Mouse (Mus musculus): ENCODE data around the gene Gpr39. TPM values are rescaled to one million over a fixed set of nuclear protein-coding genes. Genes with fewer than 3 reads are reported as not detected.
"Not testable (repeated sequence)": the region's sequence is repeated elsewhere in the genome, so short reads cannot be mapped to it uniquely, and the experiment has no call there.

The Gpr39 gene
- 0.11 and 0.20 TPM in 2 replicates for polyA plus RNA-seq (2015; fragmentation: Nextera tagmentation; extraction: Ambion mirVana)

- WGBS = 55% methylated on average over 15 of the region's 15 CpGs
- H3K36me3 ChIP-seq = no peaks in the 10 kb centered on the region
- H3K27ac ChIP-seq (replicated peaks) = no peak within 1 kb of the TSS
- H3K4me3 ChIP-seq (replicated peaks) = no peak within 1 kb of the TSS
- no peak within 1 kb of the TSS for H3K4me2 ChIP-seq (replicated peaks)
- no peaks in the 10 kb centered on the region for H3K9me3 ChIP-seq (replicated peaks)
- 0 out of 2 replicates have a peak, but pooled peaks have one; percentile 39 for ATAC-seq (ENCODE audit: insufficient number of reproducible peaks, low FRiP score, low TSS enrichment, low read depth)
- H3K4me1 ChIP-seq = 0 out of 2 replicates have a peak, but pooled peaks cover 6% of the 10 kb centered on the region
- H3K27me3 ChIP-seq = no peaks in the 10 kb centered on the region; the same call in 1 of the 2 replicates
- H3K9ac ChIP-seq = no peak within 1 kb of the TSS
These were observed at the start of gene Gpr39 for GRCm38 (mm10) chr1:125676790-125677273. Gpr39 (plus strand) TSS chr1:125676995.

GRCm38 (mm10) chr1:125639501-125640253 is 37.1 kb upstream of the Gpr39 start:
- 0 out of 2 replicates have a peak, but pooled peaks cover 6% of the 10 kb centered on the region for H3K4me1 ChIP-seq
- H3K27ac ChIP-seq (replicated peaks) = no peak overlapping the region
- H3K9me3 ChIP-seq (replicated peaks) = no peaks in the 10 kb centered on the region
- H3K4me3 ChIP-seq (replicated peaks) = no peak overlapping the region
- 58% methylated on average over 8 of the region's 8 CpGs for WGBS
- no peak overlapping the region for H3K9ac ChIP-seq
- no peak for ATAC-seq (ENCODE audit: insufficient number of reproducible peaks, low FRiP score, low TSS enrichment, low read depth)
- H3K36me3 ChIP-seq = no peaks in the 10 kb centered on the region
- no peak overlapping the region for H3K4me2 ChIP-seq (replicated peaks)
- H3K27me3 ChIP-seq = no peaks in the 10 kb centered on the region

GRCm38 (mm10) chr1:125643643-125644042 is 33.2 kb upstream of the Gpr39 start:
- ATAC-seq (ENCODE audit: insufficient number of reproducible peaks, low FRiP score, low TSS enrichment, low read depth) = no peak
- Histone ChIP-seq H3K36me3 (no peaks in the 10 kb centered on the region), H3K27me3 (no peaks in the 10 kb centered on the region), H3K27ac (replicated peaks) (no peak overlapping the region), H3K9me3 (replicated peaks) (no peaks in the 10 kb centered on the region), H3K9ac (no peak overlapping the region), H3K4me3 (replicated peaks) (no peak overlapping the region), H3K4me1 (0 out of 2 replicates have a peak, but pooled peaks cover 6% of the 10 kb centered on the region), H3K4me2 (replicated peaks) (no peak overlapping the region)
- 62% methylated on average over 1 of the region's 1 CpGs for WGBS

DNA sequence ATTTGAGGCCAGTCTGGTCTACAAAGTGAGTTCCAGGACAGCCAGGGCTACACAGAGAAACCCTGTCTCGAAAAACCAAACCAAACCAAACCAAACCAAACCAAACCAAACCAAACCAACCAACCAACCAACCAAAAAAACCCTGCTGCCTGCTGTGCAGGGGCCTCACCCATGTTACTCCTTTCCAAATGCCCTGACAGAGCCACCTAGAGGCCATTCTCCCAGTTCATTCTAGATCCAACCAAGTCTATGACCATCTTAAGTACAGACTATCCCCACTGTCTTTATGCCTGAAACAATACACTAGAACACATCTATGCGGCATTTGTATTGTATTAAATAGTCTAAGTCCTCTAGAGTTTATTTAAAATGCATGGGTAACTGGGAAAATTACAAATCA is 30.0 kb upstream of the Gpr39 start:
- H3K9me3 ChIP-seq (replicated peaks); H3K9ac ChIP-seq; H3K36me3 ChIP-seq; H3K4me3 ChIP-seq (replicated peaks); H3K27me3 ChIP-seq; H3K4me2 ChIP-seq (replicated peaks); ATAC-seq (ENCODE audit: insufficient number of reproducible peaks, low FRiP score, low TSS enrichment, low read depth); H3K27ac ChIP-seq (replicated peaks); H3K4me1 ChIP-seq: not testable (repeated sequence)
- WGBS = 91% methylated on average over 2 of the region's 2 CpGs

DNA sequence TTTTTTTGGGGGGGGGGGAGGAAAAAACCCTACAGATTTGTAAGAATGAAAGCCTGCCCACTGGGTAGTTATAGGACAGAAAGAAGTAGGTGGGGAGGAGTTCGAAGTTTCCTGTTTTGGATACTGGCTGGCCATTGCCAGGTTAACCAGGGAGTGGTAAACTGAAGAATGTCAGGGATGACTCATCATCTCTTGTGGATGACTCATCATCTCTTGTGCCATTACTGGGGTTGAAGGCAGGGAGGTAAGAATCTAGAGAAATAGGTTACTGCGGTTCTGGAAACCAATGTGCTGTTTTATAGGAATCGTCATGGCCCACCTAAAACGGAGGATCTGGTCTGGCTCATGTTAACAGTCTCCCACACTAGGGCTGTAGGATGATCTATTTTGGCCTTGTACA is 28.8 kb upstream of the Gpr39 start:
- no peak overlapping the region for H3K9ac ChIP-seq
- H3K27me3 ChIP-seq = no peaks in the 10 kb centered on the region
- H3K4me1 ChIP-seq = no peaks in the 10 kb centered on the region
- no peaks in the 10 kb centered on the region for H3K9me3 ChIP-seq (replicated peaks)
- H3K27ac ChIP-seq (replicated peaks) = no peak overlapping the region
- H3K4me2 ChIP-seq (replicated peaks) = no peak overlapping the region
- ATAC-seq (ENCODE audit: insufficient number of reproducible peaks, low FRiP score, low TSS enrichment, low read depth) = no peak
- no peak overlapping the region for H3K4me3 ChIP-seq (replicated peaks)
- 90% methylated on average over 4 of the region's 4 CpGs for WGBS
- H3K36me3 ChIP-seq = no peaks in the 10 kb centered on the region

DNA sequence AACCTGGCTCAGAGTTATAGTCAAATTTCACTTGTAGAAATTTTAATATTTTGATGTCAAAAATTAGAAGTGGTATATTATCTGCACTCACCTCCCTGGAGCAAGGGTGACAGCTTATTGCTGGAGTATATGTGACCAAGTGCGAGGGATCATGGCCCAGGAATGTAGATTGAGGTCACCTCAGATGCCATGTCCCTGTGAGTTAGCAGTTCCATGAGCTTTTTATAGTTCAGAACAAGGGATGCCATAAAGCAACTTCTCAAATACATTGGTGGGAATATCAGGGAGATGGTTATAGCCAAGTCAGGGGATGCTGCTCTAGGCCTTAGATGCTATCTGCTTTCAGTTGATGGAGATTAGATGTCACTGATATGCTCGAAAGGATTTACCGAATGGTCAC is 27.7 kb upstream of the Gpr39 start:
- H3K4me2 ChIP-seq (replicated peaks) = no peak overlapping the region

GRCm38 (mm10) chr1:125652836-125653594 is 23.8 kb upstream of the Gpr39 start:
- Histone ChIP-seq H3K27ac (replicated peaks) (no peak overlapping the region), H3K4me2 (replicated peaks) (no peak overlapping the region), H3K4me3 (replicated peaks) (no peak overlapping the region), H3K36me3 (no peaks in the 10 kb centered on the region), H3K9me3 (replicated peaks) (no peaks in the 10 kb centered on the region), H3K9ac (no peak overlapping the region), H3K27me3 (0 out of 2 replicates have a peak, but pooled peaks cover 3% of the 10 kb centered on the region), H3K4me1 (no peaks in the 10 kb centered on the region)
- no peak for ATAC-seq (ENCODE audit: insufficient number of reproducible peaks, low FRiP score, low TSS enrichment, low read depth)
- 56% methylated on average over 1 of the region's 1 CpGs for WGBS

More for the DNA sequence above, 27.7 kb upstream of the Gpr39 start:
- H3K27me3 ChIP-seq = 0 out of 2 replicates have a peak, but pooled peaks cover 3% of the 10 kb centered on the region
- no peaks in the 10 kb centered on the region for H3K36me3 ChIP-seq
- H3K27ac ChIP-seq (replicated peaks) = no peak overlapping the region
- H3K4me3 ChIP-seq (replicated peaks) = no peak overlapping the region
- H3K9me3 ChIP-seq (replicated peaks) = no peaks in the 10 kb centered on the region
- ATAC-seq (ENCODE audit: insufficient number of reproducible peaks, low FRiP score, low TSS enrichment, low read depth) = no peak
- H3K9ac ChIP-seq = no peak overlapping the region
- H3K4me1 ChIP-seq = no peaks in the 10 kb centered on the region
- 88% methylated on average over 3 of the region's 3 CpGs for WGBS

DNA sequence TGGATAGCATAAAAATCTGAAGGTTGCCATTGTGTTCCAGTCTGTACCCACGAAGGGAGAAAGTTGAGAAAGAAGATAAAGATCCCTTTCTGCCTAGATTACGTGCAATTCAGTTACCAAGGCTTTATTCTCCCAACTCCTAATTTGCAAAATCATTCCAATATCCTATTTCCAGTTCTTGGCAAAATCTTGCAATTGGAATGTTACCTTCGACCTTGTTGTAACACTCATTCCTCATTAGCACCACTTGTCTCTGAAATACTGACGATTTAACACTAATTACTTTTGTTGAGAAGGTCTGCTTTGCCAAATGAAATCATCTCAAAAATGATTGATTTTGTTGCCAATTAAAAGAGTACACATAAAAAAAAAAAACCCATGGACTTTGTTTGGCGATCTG is 19.4 kb upstream of the Gpr39 start:
- no peak overlapping the region for H3K4me3 ChIP-seq (replicated peaks)

GRCm38 (mm10) chr1:125660151-125660550 is 16.6 kb upstream of the Gpr39 start:
- Histone ChIP-seq H3K36me3 (no peaks in the 10 kb centered on the region), H3K27me3 (no peaks in the 10 kb centered on the region), H3K4me2 (replicated peaks) (no peak overlapping the region), H3K9me3 (replicated peaks) (no peaks in the 10 kb centered on the region), H3K27ac (replicated peaks) (no peak overlapping the region), H3K9ac (no peak overlapping the region), H3K4me3 (replicated peaks) (no peak overlapping the region), H3K4me1 (no peaks in the 10 kb centered on the region)
- ATAC-seq (ENCODE audit: insufficient number of reproducible peaks, low FRiP score, low TSS enrichment, low read depth) = no peak
- 83% methylated on average over 4 of the region's 4 CpGs for WGBS

More for the DNA sequence above, 19.4 kb upstream of the Gpr39 start:
- WGBS = 77% methylated on average over 5 of the region's 5 CpGs
- Histone ChIP-seq H3K9me3 (replicated peaks) (no peaks in the 10 kb centered on the region), H3K4me1 (no peaks in the 10 kb centered on the region), H3K27ac (replicated peaks) (no peak overlapping the region), H3K36me3 (no peaks in the 10 kb centered on the region), H3K9ac (no peak overlapping the region), H3K27me3 (0 out of 2 replicates have a peak, but pooled peaks cover 3% of the 10 kb centered on the region), H3K4me2 (replicated peaks) (no peak overlapping the region)
- no peak for ATAC-seq (ENCODE audit: insufficient number of reproducible peaks, low FRiP score, low TSS enrichment, low read depth)

DNA sequence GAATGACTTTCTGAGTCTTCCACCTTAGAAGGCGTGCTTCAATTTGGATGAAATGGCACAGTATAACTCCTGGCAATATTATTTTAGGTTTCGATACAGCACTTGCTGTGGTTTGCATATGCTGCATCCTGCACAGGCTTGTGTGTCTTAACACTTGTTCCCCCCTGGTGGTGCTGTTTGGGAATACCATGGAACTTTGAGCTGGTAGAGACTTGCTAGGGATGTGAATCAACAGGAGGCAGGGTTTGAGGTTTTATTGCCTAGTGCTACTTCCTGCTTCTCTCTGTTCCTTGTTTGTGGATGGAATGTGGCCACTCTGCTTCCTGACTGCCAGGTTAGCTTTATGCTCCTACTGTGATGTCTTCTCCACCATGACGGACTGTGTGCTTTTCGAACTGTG is 15.9 kb upstream of the Gpr39 start:
- H3K4me1 ChIP-seq = no peaks in the 10 kb centered on the region
- H3K9ac ChIP-seq = no peak overlapping the region
- H3K27ac ChIP-seq (replicated peaks) = no peak overlapping the region
- H3K9me3 ChIP-seq (replicated peaks) = no peaks in the 10 kb centered on the region
- WGBS = 90% methylated on average over 4 of the region's 4 CpGs
- ATAC-seq (ENCODE audit: insufficient number of reproducible peaks, low FRiP score, low TSS enrichment, low read depth) = no peak
- no peak overlapping the region for H3K4me2 ChIP-seq (replicated peaks)
- H3K36me3 ChIP-seq = no peaks in the 10 kb centered on the region
- no peaks in the 10 kb centered on the region for H3K27me3 ChIP-seq
- H3K4me3 ChIP-seq (replicated peaks) = no peak overlapping the region

DNA sequence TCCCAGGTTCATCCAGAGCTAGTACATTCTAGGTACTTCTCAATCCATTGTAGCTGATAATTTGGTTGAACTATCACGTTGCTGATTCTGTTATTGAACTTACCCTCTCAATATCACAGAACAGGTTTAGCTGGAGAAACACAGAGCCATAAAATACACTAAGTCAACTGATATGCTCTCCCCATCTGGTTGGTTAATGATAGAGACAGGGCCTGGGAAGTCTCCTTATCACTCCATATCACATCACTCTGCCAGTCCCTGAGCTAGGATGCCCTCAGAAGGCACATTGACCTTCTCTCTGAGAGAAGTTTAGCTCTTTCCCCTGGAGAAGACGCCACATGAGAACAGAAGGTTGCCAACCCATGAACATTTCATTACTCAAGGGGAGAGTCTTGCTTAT is 14.7 kb upstream of the Gpr39 start:
- no peak overlapping the region for H3K4me2 ChIP-seq (replicated peaks)
- 87% methylated on average over 2 of the region's 2 CpGs for WGBS
- ATAC-seq (ENCODE audit: insufficient number of reproducible peaks, low FRiP score, low TSS enrichment, low read depth) = no peak

More for the DNA sequence above, 14.7 kb upstream of the Gpr39 start:
- no peaks in the 10 kb centered on the region for H3K4me1 ChIP-seq
- no peaks in the 10 kb centered on the region for H3K36me3 ChIP-seq
- no peaks in the 10 kb centered on the region for H3K27me3 ChIP-seq
- no peaks in the 10 kb centered on the region for H3K9me3 ChIP-seq (replicated peaks)
- no peak overlapping the region for H3K27ac ChIP-seq (replicated peaks)
- H3K4me3 ChIP-seq (replicated peaks) = no peak overlapping the region
- H3K9ac ChIP-seq = no peak overlapping the region

Measured in embryonic facial prominence, embryonic 15.5 days (tissue).